Mouse (Mus musculus) embryonic fibroblast, embryonic 13.5 days (primary cell): ENCODE results near the gene Sav1. TPM values are rescaled to one million over a fixed set of nuclear protein-coding genes. Genes with fewer than 3 reads are reported as not detected.

Experiments used
- H3K27ac ChIP-seq: 2 replicates; pipeline ENCODE4 v1.5.1; 2012; ENCODE audit warnings: low read length, control low read depth, inconsistent platforms; ENCODE audit not compliant: insufficient read depth
- H3K4me1 ChIP-seq: 2 replicates; pipeline ENCODE4 v1.6.1; 2011; ENCODE audit warnings: low read length; ENCODE audit not compliant: control insufficient read depth, insufficient read depth
- H3K4me3 ChIP-seq: 2 replicates; pipeline ENCODE4 v1.5.1; 2011; ENCODE audit warnings: mild to moderate bottlenecking, control low read depth, low read length; ENCODE audit not compliant: insufficient read depth
- CTCF ChIP-seq: IDR thresholded peaks from 2 replicates; pipeline ENCODE4 v1.5.1; 2011; ENCODE audit warnings: mild to moderate bottlenecking, control low read depth, low read length, moderate library complexity, borderline replicate concordance; ENCODE audit not compliant: insufficient read depth
- POLR2A ChIP-seq: IDR thresholded peaks from 2 replicates; pipeline ENCODE4 v1.6.1; 2011; ENCODE audit warnings: low read depth, mild to moderate bottlenecking, control low read depth, low read length, moderate library complexity
- polyA plus RNA-seq: library from polyadenylated mRNA; stranded (reverse); fragments of >200 nt; gene quantifications from 2 replicates; pipeline ENCODE4 v1.2.4, GENCODE M21; 2011; ENCODE audit warnings: low read depth; ENCODE audit not compliant: missing spikeins, insufficient read length

Gene Sav1
- polyA plus RNA-seq, 1 experiment = 93.9 TPM

DNA sequence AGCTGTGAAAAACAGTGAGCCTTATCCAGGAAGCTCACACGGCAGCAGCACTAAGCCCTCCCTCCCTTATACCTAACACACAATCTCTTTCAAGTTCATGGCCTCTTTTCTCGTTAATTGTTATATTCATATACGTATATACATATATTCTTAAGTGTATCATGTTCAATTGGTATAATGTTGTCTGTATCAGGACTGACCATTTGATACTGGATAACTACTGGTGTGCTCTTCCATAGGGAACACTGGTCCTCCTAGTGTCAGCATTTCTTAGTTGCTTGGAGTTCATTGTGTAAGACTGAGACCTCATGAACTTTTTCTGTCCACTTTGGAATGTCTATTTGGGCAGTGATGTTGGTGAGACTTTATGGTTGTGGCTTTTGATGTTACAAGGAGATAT is 63.7 kb downstream of the Sav1 start:
- TF ChIP-seq CTCF = no peak
- TF ChIP-seq POLR2A = no peak
- Histone ChIP-seq H3K27ac (no peak overlapping the region), H3K4me3 (no peak overlapping the region), H3K4me1 (no peaks in the 10 kb centered on the region)

GRCm38 (mm10) chr12:69922099-69922498 is 64.7 kb downstream of the Sav1 start:
- Histone ChIP-seq H3K27ac (no peak overlapping the region), H3K4me1 (no peaks in the 10 kb centered on the region), H3K4me3 (no peak overlapping the region)
- TF ChIP-seq POLR2A = no peak
- no peak for TF ChIP-seq CTCF

DNA sequence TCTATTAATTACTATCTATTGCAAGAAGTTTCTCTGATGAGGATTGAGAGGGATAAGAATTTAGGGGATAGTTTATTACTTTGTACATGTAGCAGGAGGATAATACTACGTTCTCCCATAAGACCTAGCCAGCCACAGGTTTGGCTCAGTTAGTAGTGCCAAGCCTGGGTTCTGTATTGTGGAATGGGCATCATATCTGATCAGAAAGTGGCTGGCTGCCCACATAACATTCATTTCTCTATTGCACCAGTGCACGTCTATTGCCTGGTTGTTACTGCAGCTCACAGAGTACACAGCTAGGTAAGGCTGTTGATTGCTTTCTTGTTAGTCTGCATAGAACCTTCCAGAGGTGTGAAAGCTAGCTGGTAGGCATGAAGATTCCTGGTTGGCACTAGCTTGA is 68.9 kb downstream of the Sav1 start:
- no peak for TF ChIP-seq CTCF
- no peak for TF ChIP-seq POLR2A
- H3K27ac ChIP-seq = no peak overlapping the region
- no peak overlapping the region for H3K4me3 ChIP-seq
- no peaks in the 10 kb centered on the region for H3K4me1 ChIP-seq

Other genes with a start within 250 kb of the Sav1 start
- 2.1 and 4.8 TPM in 2 replicates for gene Cdkl1, start 195.7 kb downstream of the Sav1 start, polyA plus RNA-seq
- gene Atl1, start 94.4 kb downstream of the Sav1 start, polyA plus RNA-seq = 10.4 and 11.5 TPM in 2 replicates
- 74.9 and 92.9 TPM in 2 replicates for gene Map4k5, start 93.8 kb downstream of the Sav1 start, polyA plus RNA-seq
- 14.0 and 14.2 TPM in 2 replicates for gene Nin, start 126.7 kb upstream of the Sav1 start, polyA plus RNA-seq
- not detected in 2 replicates for gene Abhd12b, start 167.1 kb upstream of the Sav1 start, polyA plus RNA-seq
- 4.8 and 6.6 TPM in 2 replicates for gene Pygl, start 244.5 kb upstream of the Sav1 start, polyA plus RNA-seq